Mouse (Mus musculus): ENCODE results near the gene Tmod3.

GRCm38 (mm10) chr9:75599191-75599841, 39.9 kb upstream of the Tmod3 start:
- TF ChIP-seq CTCF (IDR thresholded peaks at IDR 0.05; ENCODE audit: low read depth, low read length) (no peak), TAL1 (conservative IDR thresholded peaks at IDR 0.05; ENCODE audit: low read depth, low read length) (no peak), GATA1 (IDR thresholded peaks at IDR 0.05; ENCODE audit: borderline replicate concordance, low read length) (no peak)

Data from G1E (cell line).